Mouse (Mus musculus): ENCODE measurements around the gene Tnfrsf1a. TPM values are rescaled to one million over a fixed set of nuclear protein-coding genes. Genes with fewer than 3 reads are reported as not detected.

Tnfrsf1a gene
- polyA plus RNA-seq, 1 experiment = 11.8 TPM

DNA sequence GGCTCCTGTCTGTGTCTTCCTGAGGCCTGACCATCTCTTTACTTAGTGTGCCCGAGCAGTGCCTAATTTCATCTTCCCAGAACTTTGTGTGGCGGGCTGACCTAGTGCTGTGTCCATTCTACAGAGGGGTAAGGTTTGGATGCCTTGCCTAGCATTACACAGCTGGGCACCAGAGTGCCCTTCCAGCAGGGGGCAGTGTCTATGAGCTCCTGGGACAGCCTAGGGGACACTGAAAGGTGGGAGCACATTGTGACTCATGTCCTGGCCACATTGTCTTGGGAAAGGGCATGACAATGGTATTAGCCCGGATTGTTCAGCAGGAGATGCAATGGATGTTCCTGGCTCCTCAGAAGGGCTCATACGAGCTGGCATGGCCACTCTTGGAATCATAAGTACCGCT, 20.9 kb upstream of the Tnfrsf1a start:
- no peak for TF ChIP-seq POLR2A (IDR thresholded peaks at IDR 0.05; ENCODE audit: borderline replicate concordance, insufficient read depth, low read length)
- TF ChIP-seq CTCF (IDR thresholded peaks at IDR 0.05; ENCODE audit: borderline replicate concordance, insufficient read depth, low read depth, low read length) = no peak
- H3K27ac ChIP-seq (ENCODE audit: insufficient read depth, low read length) = no peak overlapping the region
- H3K4me1 ChIP-seq (ENCODE audit: control insufficient read depth, insufficient read depth, low read length) = no peaks in the 10 kb centered on the region; the same call in 1 of the 2 replicates
- 82% methylated on average over 5 of the region's 5 CpGs for WGBS
- H3K27me3 ChIP-seq (ENCODE audit: control insufficient read depth, insufficient read depth, low read length) = no peaks in the 10 kb centered on the region
- no peak for DNase-seq
- no peak overlapping the region for H3K4me3 ChIP-seq (replicated peaks; ENCODE audit: insufficient read depth, low read depth, low read length)

DNA sequence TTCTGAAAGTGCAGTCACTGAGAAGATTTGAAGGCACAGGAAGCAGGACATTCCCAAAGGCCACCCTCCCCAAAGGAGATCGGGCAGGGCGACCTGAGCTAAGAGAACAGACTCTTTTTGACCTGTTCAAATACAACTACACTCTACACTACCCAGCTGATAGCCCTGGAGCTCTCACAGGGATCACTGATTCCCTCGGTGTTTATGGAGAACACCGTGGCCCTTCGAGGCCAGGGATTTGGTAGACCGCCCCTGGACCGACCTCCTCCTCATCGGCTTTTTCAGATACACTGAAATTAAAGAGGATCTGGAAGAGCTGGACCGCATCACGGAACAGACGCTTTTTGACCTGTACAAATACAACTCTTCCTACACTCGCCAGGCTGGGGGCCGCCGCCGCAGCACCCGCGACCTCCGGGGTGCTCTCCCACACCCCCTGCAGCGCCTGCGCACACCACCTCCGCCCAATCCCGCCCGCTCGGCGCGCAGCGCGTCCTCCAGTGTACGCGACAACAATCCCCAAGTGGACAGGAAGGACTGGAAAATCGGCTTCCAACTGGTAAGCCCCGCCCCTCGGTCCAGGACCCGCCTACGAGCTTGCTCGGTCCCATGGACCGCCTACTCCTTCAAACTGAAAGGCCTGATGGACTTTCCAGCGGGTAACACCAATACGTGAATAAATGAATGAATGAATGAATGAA, 18.4 kb upstream of the Tnfrsf1a start:
- Histone ChIP-seq H3K27me3 (ENCODE audit: control insufficient read depth, insufficient read depth, low read length) (no peaks in the 10 kb centered on the region), H3K4me1 (ENCODE audit: control insufficient read depth, insufficient read depth, low read length) (no peaks in the 10 kb centered on the region; the same call in 1 of the 2 replicates), H3K4me3 (replicated peaks; ENCODE audit: insufficient read depth, low read depth, low read length) (peak overlapping the region; percentile 51), H3K27ac (ENCODE audit: insufficient read depth, low read length) (no peak overlapping the region)
- 3% methylated on average over 39 of the region's 39 CpGs for WGBS
- TF ChIP-seq CTCF (IDR thresholded peaks at IDR 0.05; ENCODE audit: borderline replicate concordance, insufficient read depth, low read depth, low read length) = no peak
- no peak for TF ChIP-seq POLR2A (IDR thresholded peaks at IDR 0.05; ENCODE audit: borderline replicate concordance, insufficient read depth, low read length)
- DNase-seq = peak; percentile 51 to 52

DNA sequence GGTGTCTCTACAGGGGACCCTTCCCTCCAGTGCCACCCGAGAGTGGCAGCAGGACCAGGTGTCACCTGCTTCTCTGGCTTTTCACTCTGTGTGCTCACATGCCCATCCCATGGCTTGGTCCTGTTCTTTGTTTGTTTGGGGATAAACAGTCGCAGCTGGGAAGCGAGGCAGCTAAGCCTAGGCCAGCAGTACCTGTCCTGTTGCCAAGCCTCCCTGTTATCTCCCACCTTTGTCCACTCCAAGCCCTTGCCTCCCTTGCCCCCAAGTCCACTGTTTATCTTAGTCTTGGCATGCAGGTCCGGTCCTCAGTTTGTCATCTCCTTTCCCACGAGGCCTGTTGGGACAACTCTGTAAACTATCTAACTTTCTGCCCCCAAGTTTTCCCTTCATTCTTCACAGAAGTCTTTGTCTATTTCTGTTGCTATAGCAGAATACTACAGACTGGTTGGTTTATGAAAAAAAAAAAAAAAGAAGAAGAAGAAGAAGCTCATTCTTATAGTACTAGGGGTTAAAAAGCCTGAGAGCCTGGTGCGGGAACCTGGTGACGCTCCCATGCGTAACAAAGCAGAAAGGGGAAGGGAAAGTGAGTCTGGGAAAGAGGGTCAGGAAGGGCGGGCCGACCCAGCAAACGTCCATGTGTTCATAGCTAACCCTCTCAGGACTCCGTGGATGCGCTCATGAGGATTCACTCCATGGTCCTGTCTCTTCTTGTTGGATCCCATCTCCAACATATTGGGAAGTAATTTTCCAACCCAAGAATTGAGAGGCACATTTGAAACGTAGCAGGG, 15.9 kb upstream of the Tnfrsf1a start:
- H3K27me3 ChIP-seq (ENCODE audit: control insufficient read depth, insufficient read depth, low read length) = no peaks in the 10 kb centered on the region
- no peak overlapping the region for H3K27ac ChIP-seq (ENCODE audit: insufficient read depth, low read length)
- WGBS = 78% methylated on average over 14 of the region's 14 CpGs
- no peaks in the 10 kb centered on the region; the same call in 1 of the 2 replicates for H3K4me1 ChIP-seq (ENCODE audit: control insufficient read depth, insufficient read depth, low read length)
- DNase-seq = no peak
- TF ChIP-seq POLR2A (IDR thresholded peaks at IDR 0.05; ENCODE audit: borderline replicate concordance, insufficient read depth, low read length) (no peak), CTCF (IDR thresholded peaks at IDR 0.05; ENCODE audit: borderline replicate concordance, insufficient read depth, low read depth, low read length) (no peak)
- no peak overlapping the region for H3K4me3 ChIP-seq (replicated peaks; ENCODE audit: insufficient read depth, low read depth, low read length)

DNA sequence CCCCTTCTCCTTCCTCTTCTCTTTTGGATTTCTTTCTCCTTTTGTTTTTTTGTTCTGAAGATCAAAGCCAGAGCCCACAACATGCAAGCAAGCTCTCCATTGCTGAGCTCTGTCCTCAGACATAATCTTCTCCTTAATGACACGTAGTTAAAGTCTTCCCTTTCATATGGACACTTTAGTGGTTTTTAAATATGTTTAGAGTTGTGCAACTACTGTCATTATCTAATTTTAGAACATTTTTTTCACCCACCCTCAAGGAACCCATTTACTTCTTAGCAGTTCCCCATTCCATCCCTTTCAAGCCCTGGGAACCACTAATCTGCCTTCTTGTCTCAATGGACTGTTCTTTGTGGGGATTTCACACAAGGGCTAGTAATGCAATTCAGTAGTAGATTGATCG, 14.8 kb upstream of the Tnfrsf1a start:
- Histone ChIP-seq H3K27ac (ENCODE audit: insufficient read depth, low read length) (no peak overlapping the region), H3K4me3 (replicated peaks; ENCODE audit: insufficient read depth, low read depth, low read length) (no peak overlapping the region), H3K27me3 (ENCODE audit: control insufficient read depth, insufficient read depth, low read length) (no peaks in the 10 kb centered on the region), H3K4me1 (ENCODE audit: control insufficient read depth, insufficient read depth, low read length) (no peaks in the 10 kb centered on the region; the same call in 1 of the 2 replicates)
- WGBS = 85% methylated on average over 2 of the region's 2 CpGs
- no peak for TF ChIP-seq POLR2A (IDR thresholded peaks at IDR 0.05; ENCODE audit: borderline replicate concordance, insufficient read depth, low read length)
- no peak for DNase-seq

DNA sequence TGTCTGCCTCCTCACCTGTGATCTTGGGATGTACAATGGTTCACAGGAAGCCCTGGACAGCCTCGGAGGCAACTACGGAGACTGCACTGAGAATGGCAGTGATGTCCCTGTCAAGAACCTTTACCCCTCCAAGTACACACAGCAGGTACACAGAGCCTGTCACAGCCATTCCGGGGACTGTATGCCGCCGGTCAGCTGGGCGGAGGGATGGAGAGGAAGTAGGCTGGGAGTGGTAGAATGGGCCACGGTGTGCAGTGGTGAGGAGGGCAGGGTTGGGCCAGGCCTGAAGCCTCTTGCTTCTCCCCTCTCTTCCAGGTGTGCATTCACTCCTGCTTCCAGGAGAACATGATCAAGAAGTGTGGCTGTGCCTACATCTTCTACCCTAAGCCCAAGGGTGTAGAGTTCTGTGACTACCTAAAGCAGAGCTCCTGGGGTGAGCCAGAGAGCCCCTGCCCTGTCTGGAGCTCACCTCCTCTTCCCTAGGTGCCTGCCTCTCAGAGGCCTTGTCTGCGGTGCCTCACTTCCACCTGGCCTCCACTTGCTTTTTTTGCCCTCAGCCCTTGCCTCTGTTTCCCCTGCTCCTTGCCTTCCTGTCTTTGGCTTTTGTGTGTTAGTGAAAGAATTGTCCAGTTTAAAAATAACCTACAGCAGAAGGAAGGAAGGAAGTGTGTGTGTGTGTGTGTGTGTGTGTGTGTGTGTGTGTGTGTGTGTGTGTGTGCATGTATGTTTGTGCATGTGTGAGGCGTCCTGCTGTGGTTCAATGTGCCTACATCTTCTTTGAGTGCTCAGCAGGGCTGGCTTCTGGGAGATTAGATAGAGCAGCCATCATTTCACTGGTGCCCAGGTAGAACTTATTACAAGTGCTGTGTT, 10.1 kb upstream of the Tnfrsf1a start:
- no peak for TF ChIP-seq CTCF (IDR thresholded peaks at IDR 0.05; ENCODE audit: borderline replicate concordance, insufficient read depth, low read depth, low read length)
- no peak for TF ChIP-seq POLR2A (IDR thresholded peaks at IDR 0.05; ENCODE audit: borderline replicate concordance, insufficient read depth, low read length)
- H3K27me3 ChIP-seq (ENCODE audit: control insufficient read depth, insufficient read depth, low read length) = no peaks in the 10 kb centered on the region
- no peaks in the 10 kb centered on the region for H3K4me1 ChIP-seq (ENCODE audit: control insufficient read depth, insufficient read depth, low read length)
- H3K27ac ChIP-seq (ENCODE audit: insufficient read depth, low read length) = no peak overlapping the region
- DNase-seq = no peak
- 76% methylated on average over 9 of the region's 9 CpGs for WGBS
- no peak overlapping the region for H3K4me3 ChIP-seq (replicated peaks; ENCODE audit: insufficient read depth, low read depth, low read length)

DNA sequence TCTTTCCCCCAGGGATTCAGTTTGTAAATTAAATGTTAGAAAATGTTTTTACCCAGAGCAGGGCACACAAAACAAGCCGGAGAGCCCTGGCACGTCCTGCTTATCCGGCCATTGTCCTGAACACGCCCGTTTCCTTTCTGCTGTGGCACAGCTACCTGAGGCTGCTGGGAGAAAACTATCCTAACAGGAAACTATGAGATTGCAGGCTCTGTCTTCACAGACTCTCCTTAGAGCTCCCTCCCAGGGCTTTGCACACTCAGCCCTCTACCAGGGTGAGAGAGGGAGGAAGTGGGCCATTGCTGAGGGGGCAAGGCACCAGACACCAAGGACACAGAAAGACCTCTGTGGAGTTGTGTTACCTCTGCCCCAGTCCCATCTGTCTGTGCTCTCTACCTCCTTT, 8.9 kb upstream of the Tnfrsf1a start:
- H3K4me3 ChIP-seq (replicated peaks; ENCODE audit: insufficient read depth, low read depth, low read length) = no peak overlapping the region
- TF ChIP-seq POLR2A (IDR thresholded peaks at IDR 0.05; ENCODE audit: borderline replicate concordance, insufficient read depth, low read length) (no peak), CTCF (IDR thresholded peaks at IDR 0.05; ENCODE audit: borderline replicate concordance, insufficient read depth, low read depth, low read length) (no peak)
- H3K4me1 ChIP-seq (ENCODE audit: control insufficient read depth, insufficient read depth, low read length) = no peaks in the 10 kb centered on the region
- no peak overlapping the region for H3K27ac ChIP-seq (ENCODE audit: insufficient read depth, low read length)
- no peaks in the 10 kb centered on the region for H3K27me3 ChIP-seq (ENCODE audit: control insufficient read depth, insufficient read depth, low read length)
- WGBS = 91% methylated on average over 5 of the region's 5 CpGs
- no peak for DNase-seq

DNA sequence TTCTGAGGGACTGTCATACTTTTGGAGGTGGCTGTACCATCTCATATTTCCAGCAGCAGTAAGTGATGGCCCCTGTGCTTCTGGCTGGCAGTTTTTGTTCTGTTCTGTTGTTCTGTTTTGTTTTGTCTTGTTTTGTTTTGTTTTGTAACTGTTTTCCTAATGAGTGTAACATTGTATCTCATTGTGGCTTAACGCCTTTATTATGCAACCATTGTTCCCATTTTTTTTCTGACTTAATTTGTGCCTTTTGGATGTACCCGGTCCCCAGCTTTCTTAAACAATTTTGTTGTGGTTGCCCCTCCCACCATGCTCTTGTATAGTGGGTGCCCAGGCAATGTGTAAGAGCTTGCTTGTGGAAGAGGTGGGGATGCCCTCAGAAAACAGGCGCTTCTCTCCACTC, 7.0 kb upstream of the Tnfrsf1a start:
- Histone ChIP-seq H3K4me3 (replicated peaks; ENCODE audit: insufficient read depth, low read depth, low read length) (no peak overlapping the region), H3K27me3 (ENCODE audit: control insufficient read depth, insufficient read depth, low read length) (no peaks in the 10 kb centered on the region), H3K4me1 (ENCODE audit: control insufficient read depth, insufficient read depth, low read length) (no peaks in the 10 kb centered on the region), H3K27ac (ENCODE audit: insufficient read depth, low read length) (no peak overlapping the region)
- no peak for DNase-seq
- WGBS = 70% methylated on average over 3 of the region's 3 CpGs
- TF ChIP-seq CTCF (IDR thresholded peaks at IDR 0.05; ENCODE audit: borderline replicate concordance, insufficient read depth, low read depth, low read length) (no peak), POLR2A (IDR thresholded peaks at IDR 0.05; ENCODE audit: borderline replicate concordance, insufficient read depth, low read length) (no peak)
